Mouse (Mus musculus): ENCODE results near the gene Trpm1.

Gene Trpm1

GRCm38 (mm10) chr7:64287414-64288091, 133.9 kb downstream of the Trpm1 start, which contains the start of gene Mtmr10:
Gene Mtmr10 (plus strand): TSS chr7:64287653.
- peak; percentile 98 to 99 for DNase-seq (ENCODE audit: low spot score in 2 of 2)

GRCm38 (mm10) chr7:64289416-64289815, 135.8 kb downstream of the Trpm1 start:
- DNase-seq (ENCODE audit: low spot score in 2 of 2) = no peak

GRCm38 (mm10) chr7:64290431-64290830, 136.8 kb downstream of the Trpm1 start:
- no peak for DNase-seq (ENCODE audit: low spot score in 2 of 2)

GRCm38 (mm10) chr7:64291722-64292121, 138.1 kb downstream of the Trpm1 start:
- DNase-seq (ENCODE audit: low spot score in 2 of 2) = no peak

GRCm38 (mm10) chr7:64296286-64297010, 142.8 kb downstream of the Trpm1 start:
- DNase-seq (ENCODE audit: low spot score in 2 of 2) = no peak

- DNase-seq (ENCODE audit: low spot score in 2 of 2) = no peak
Observed at GRCm38 (mm10) chr7:64310241-64310640, 156.6 kb downstream of the Trpm1 start.

GRCm38 (mm10) chr7:64310756-64311155, 157.1 kb downstream of the Trpm1 start:
- no peak for DNase-seq (ENCODE audit: low spot score in 2 of 2)

GRCm38 (mm10) chr7:64312811-64313210, 159.2 kb downstream of the Trpm1 start:
- DNase-seq (ENCODE audit: low spot score in 2 of 2) = no peak
